Mouse (Mus musculus) E14TG2a.4 (cell line): ENCODE data around the gene Syngap1.

Source experiments
- CTCF ChIP-seq: conservative IDR thresholded peaks from 2 replicates; pipeline ENCODE4 v1.5.1; 2014; ENCODE audit warnings: low read length
- NANOG ChIP-seq: IDR thresholded peaks from 2 replicates; pipeline ENCODE4 v1.6.1; 2014; ENCODE audit warnings: borderline replicate concordance, low read length, mixed read lengths
- POU5F1 ChIP-seq: IDR thresholded peaks from 2 replicates; pipeline ENCODE4 v1.6.1; 2014; ENCODE audit warnings: low read length, borderline replicate concordance

DNA sequence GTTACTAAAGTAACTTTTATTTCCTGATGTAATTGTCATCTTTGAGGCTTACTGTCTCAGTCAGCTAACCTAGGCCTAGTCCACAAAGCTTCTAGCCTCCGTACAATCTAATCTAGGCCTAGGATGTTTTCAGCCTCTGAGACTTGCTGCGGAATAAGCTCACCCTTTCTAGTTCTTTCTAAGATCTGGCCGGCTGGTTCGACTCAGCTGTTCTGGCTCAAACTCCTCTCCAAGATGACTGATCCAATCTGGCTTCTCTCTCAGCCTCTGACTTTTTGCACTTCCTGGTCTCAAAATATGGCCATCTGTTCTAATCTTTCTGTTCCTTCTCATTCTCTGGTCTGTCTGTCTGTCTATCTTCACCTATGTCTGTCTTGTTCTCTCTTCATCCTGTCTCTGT, 42.3 kb downstream of the Syngap1 start:
- no peak for TF ChIP-seq CTCF
- TF ChIP-seq POU5F1, result no peak
- no peak for TF ChIP-seq NANOG
